Mouse (Mus musculus) G1E (cell line): ENCODE measurements at regions not wholly inside any gene's neighbourhood (a gene's known extent, or its start where the extent isn't known, plus 50 kb on each side); places are given as distances from the start of the nearest gene placed in this dataset.
"Not testable (repeated sequence)": the region's sequence is repeated elsewhere in the genome, so short reads cannot be mapped to it uniquely, and the experiment has no call there.

ENCODE experiments used
- ATAC-seq: 2 replicates; pipeline ENCODE4 v1.8.0; 2016; ENCODE audit warnings: mild to moderate bottlenecking; ENCODE audit not compliant: insufficient number of reproducible peaks, poor library complexity, low FRiP score, severe bottlenecking; ENCODE audit errors: extremely low read depth
- DNase-seq: peaks from one replicate; pipeline ENCODE4 v3.0.0; 2012; ENCODE audit warnings: low spot score
- H3K27me3 ChIP-seq: 2 replicates; pipeline ENCODE4 v1.6.1; 2012; ENCODE audit warnings: mild to moderate bottlenecking, low read length, inconsistent platforms; ENCODE audit not compliant: insufficient read depth
- H3K36me3 ChIP-seq: replicated peaks from 2 replicates; pipeline ENCODE3; 2012; ENCODE audit warnings: mild to moderate bottlenecking, inconsistent platforms
- H3K4me1 ChIP-seq: 2 replicates; pipeline ENCODE4 v1.6.1; 2012; ENCODE audit warnings: low read depth, low read length, inconsistent platforms, mixed read lengths; ENCODE audit not compliant: insufficient read depth
- H3K4me3 ChIP-seq: 2 replicates; pipeline ENCODE4 v1.5.1; 2012; ENCODE audit warnings: low read depth, mild to moderate bottlenecking, inconsistent platforms, low read length, moderate library complexity, mixed read lengths
- H3K9me3 ChIP-seq: replicated peaks from 2 replicates; pipeline ENCODE4 v1.6.1; 2012; ENCODE audit warnings: inconsistent platforms
- CTCF ChIP-seq: IDR thresholded peaks from 2 replicates; pipeline ENCODE4 v1.5.1; 2012; ENCODE audit warnings: low read depth, low read length, inconsistent platforms, mixed read lengths
- GATA1 ChIP-seq: IDR thresholded peaks from 2 replicates; pipeline ENCODE4 v1.6.1; 2012; ENCODE audit warnings: borderline replicate concordance, low read length, inconsistent platforms, mixed read lengths
- GATA2 ChIP-seq: IDR thresholded peaks from 2 replicates; pipeline ENCODE4 v1.6.1; 2012; ENCODE audit warnings: low read depth, low read length, inconsistent platforms, borderline replicate concordance
- POLR2AphosphoS5 ChIP-seq: IDR thresholded peaks from 2 replicates; pipeline ENCODE4 v1.6.1; 2012; ENCODE audit warnings: low read depth, low read length, inconsistent platforms; ENCODE audit not compliant: insufficient replicate concordance
- TAL1 ChIP-seq: conservative IDR thresholded peaks from 2 replicates; pipeline ENCODE4 v1.6.1; 2012; ENCODE audit warnings: low read depth, low read length, inconsistent platforms, mixed read lengths

DNA sequence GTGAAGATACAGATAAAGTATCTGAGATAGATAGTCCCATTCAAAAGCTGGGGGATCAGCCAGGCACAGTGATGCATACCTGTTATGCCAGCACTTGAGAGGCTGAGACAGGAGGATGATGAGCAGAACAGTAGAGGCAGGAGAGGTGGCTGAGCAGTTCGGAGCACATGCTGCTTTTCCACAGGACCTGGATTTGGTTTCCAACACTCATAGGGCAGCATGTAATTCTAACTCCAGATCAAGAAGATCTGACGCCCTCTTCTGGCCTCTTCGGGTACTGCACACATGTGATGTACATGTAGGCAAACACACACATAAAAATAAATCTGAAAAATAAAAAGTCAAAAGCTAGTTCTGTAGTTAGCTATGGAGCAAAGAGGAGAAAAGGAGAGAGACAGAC lies 109.4 kb upstream of the Arid1b start:
- DNase-seq (no peak), ATAC-seq (no peak)

DNA sequence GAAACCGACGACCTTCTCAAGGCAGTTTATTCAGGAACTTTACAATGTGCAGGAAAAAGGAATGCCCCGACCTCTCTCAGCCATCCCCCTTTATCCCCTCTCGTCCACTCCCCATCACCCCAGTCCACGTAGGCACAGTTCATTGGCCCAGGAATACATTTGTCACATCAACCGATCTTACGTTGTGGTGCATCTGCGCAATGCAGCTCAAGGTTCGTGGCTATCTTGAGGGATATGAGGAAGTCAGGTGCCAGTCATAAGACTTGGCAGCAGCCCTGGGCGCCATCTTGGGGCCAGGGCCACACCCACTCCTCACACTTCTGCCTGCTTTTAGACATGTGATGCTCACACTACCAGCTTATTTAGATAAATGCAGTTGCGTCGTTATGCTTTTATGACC lies 106.8 kb upstream of the Arid1b start:
- not testable (repeated sequence) for H3K4me3 ChIP-seq, H3K4me1 ChIP-seq, ATAC-seq, H3K9me3 ChIP-seq, H3K36me3 ChIP-seq, DNase-seq
- peaks cover 37% of the 10 kb centered on the region for H3K27me3 ChIP-seq

More for the DNA sequence above, 109.4 kb upstream of the Arid1b start:
- H3K9me3 ChIP-seq, result peaks cover 2% of the 10 kb centered on the region; the same call in 1 of the 2 replicates
- TF ChIP-seq GATA1 (no peak), POLR2AphosphoS5 (no peak), GATA2 (no peak), TAL1 (no peak), CTCF (no peak)
- no peak overlapping the region for H3K4me3 ChIP-seq
- no peaks in the 10 kb centered on the region for H3K4me1 ChIP-seq
- no peaks in the 10 kb centered on the region for H3K36me3 ChIP-seq
- H3K27me3 ChIP-seq, result peaks cover 14% of the 10 kb centered on the region

DNA sequence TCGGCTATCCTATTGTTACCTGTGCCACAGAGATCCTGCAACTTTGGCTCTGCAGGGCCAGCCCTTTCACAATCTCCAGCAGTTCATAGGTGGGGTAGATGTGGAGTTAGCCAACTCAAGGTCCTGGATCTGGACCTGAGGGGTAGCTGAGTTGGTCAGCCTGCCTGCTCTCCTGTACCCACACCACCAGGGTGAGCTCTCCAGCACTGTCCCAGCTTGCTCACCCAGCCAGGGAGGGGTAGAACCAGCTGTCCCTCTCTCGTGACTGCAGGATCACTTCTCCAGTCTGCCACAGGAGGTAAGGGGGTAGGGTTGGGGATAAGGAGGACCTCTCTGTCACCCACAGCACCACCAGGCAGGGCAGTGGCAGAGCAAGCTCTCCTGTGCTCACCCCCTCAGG lies 104.6 kb upstream of the Arid1b start:
- no peak for ATAC-seq
- TF ChIP-seq GATA2 (no peak), POLR2AphosphoS5 (no peak), TAL1 (no peak), GATA1 (no peak), CTCF (no peak)
- no peaks in the 10 kb centered on the region for H3K4me1 ChIP-seq

DNA sequence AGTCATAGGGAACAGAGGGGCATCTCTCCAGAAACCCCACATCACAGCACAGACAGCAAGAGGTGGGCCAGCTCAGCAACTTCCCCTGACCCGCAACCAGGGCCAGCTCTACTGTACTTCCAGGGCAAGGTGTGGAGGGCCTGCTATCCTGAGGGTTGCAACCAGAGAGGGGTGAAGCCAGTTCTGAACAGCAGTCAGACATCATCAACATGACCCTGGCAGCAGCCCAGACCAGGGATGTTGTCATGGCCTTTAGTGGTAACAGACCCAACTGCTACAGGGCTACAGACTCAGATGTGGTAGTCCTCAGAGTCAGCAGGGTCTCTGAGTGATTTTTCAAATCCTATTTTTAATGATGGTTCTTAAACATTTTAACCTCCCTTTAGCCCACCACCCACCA lies 104.0 kb upstream of the Arid1b start:
- peaks cover 49% of the 10 kb centered on the region for H3K27me3 ChIP-seq
- H3K36me3 ChIP-seq, result no peaks in the 10 kb centered on the region
- no peak overlapping the region for H3K4me3 ChIP-seq
- TF ChIP-seq GATA2, result no peak
- TF ChIP-seq TAL1, result no peak
- no peak for DNase-seq
- H3K4me1 ChIP-seq, result no peaks in the 10 kb centered on the region
- no peaks in the 10 kb centered on the region for H3K9me3 ChIP-seq
- ATAC-seq, result no peak

More for the DNA sequence above, 104.6 kb upstream of the Arid1b start:
- no peak for DNase-seq
- no peak overlapping the region for H3K4me3 ChIP-seq
- H3K36me3 ChIP-seq, result no peaks in the 10 kb centered on the region
- H3K27me3 ChIP-seq, result peaks cover 45% of the 10 kb centered on the region
- peaks cover 2% of the 10 kb centered on the region; the same call in 1 of the 2 replicates for H3K9me3 ChIP-seq

DNA sequence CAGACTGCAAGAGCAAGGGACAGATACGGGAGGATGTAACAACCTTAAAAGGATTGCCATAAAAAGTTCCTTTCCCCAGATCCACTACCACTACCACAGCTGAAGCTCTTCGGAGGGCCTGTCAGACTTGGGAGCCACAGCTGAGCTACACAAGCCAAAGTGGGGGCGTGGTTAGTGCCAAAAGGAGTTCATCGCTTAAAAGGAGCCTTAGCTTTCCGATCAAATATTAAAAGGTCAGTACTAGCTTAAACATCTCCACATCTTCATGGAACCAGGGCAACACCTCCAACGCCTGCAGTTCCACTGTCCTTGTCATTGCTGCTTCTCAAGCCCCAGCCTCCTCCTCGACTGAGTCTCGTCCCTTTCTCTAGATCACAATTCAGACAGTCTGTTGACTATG lies 102.6 kb upstream of the Arid1b start:
- Histone ChIP-seq H3K27me3 (peaks cover 49% of the 10 kb centered on the region), H3K4me1 (no peaks in the 10 kb centered on the region), H3K36me3 (no peaks in the 10 kb centered on the region), H3K4me3 (no peak overlapping the region), H3K9me3 (no peaks in the 10 kb centered on the region)
- DNase-seq (no peak), ATAC-seq (no peak)
- TF ChIP-seq TAL1, result no peak
- TF ChIP-seq CTCF, result no peak
- no peak for TF ChIP-seq POLR2AphosphoS5
- no peak for TF ChIP-seq GATA2
- TF ChIP-seq GATA1, result no peak

DNA sequence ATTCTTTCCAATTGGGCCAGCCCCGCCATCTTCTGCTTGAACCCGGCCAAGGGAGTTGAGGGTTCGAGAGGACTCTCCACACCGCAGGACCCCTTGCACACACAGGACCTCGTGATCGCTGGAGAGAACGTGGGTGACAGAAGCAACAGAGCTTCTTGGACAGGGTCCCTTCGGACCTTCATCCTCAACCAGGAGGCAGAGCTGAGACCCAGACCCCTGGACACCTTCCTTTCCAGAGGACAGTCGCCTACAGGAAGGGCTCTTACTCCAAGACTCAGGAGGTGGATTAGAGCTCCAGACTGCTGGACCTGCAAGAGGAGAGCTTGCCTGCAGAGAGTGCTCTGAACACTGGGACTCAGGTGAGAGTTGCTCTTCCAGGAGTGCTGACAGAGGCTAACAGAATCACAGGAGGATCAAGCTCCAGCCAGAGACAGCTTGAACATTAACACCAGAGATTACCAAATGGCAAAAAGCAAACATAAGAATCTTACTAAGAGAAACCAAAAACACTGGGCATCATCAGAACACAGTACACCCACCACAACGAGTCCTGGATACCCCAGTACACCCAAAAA lies 99.3 kb upstream of the Arid1b start:
- not testable (repeated sequence) for H3K9me3 ChIP-seq, DNase-seq, H3K36me3 ChIP-seq, H3K4me1 ChIP-seq, ATAC-seq, H3K4me3 ChIP-seq
- H3K27me3 ChIP-seq, result peaks cover 35% of the 10 kb centered on the region

DNA sequence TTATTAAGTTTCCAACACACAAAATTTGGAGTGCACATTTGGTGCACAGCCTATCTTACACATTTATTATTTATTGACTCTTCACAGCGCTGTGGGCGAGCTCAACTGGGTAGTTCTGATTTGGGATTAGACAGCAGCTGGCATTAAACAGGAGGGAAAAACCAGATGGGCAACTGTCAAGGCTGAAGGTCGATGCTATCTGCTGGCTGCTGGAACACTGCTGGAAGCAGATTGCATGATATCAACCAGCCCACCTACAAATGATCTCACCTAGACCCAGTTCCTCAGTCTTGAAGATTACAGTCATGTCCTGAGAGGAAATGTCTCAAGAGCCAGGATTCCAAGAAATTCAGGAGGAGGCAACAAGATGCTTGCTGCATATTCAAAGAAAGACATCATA lies 91.0 kb upstream of the Arid1b start:
- no peak for TF ChIP-seq POLR2AphosphoS5
- no peak for TF ChIP-seq TAL1
- no peak for TF ChIP-seq GATA2
- TF ChIP-seq CTCF, result no peak
- TF ChIP-seq GATA1, result no peak

DNA sequence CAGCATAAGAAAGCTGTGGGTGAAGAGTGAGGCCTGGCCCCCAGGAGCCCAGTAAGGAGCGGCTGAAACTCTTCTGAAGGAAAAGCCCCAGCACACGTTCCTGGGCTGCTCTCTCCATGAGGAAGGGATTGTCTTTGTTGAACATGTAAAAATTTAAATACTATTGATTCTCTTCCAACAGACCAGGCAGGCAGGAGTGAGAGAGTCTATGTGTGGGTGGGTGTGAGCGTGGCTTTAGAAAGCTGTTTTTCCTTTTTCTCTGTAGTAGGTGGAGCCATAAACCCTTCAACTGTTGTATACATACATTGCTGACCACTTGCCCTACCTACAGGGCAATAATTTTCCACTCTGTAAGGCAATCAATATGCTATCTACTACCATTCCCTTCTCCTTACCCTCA lies 87.6 kb upstream of the Arid1b start:
- Histone ChIP-seq H3K4me1 (peaks cover 18% of the 10 kb centered on the region), H3K9me3 (no peaks in the 10 kb centered on the region), H3K4me3 (no peak overlapping the region), H3K27me3 (peaks cover 24% of the 10 kb centered on the region), H3K36me3 (no peaks in the 10 kb centered on the region)
- no peak for TF ChIP-seq CTCF
- no peak for TF ChIP-seq POLR2AphosphoS5
- no peak for TF ChIP-seq GATA1
- no peak for TF ChIP-seq TAL1
- TF ChIP-seq GATA2, result no peak
- ATAC-seq (no peak), DNase-seq (no peak)

More for the DNA sequence above, 91.0 kb upstream of the Arid1b start:
- Histone ChIP-seq H3K4me1 (peaks cover 9% of the 10 kb centered on the region), H3K9me3 (no peaks in the 10 kb centered on the region), H3K4me3 (no peak overlapping the region), H3K36me3 (no peaks in the 10 kb centered on the region), H3K27me3 (peaks cover 7% of the 10 kb centered on the region)
- no peak for DNase-seq
- ATAC-seq, result no peak
